Mouse (Mus musculus) liver, adult (tissue): ENCODE measurements around the gene Prc1.

Experiments
- GATA4 ChIP-seq: IDR thresholded peaks from 2 replicates; pipeline ENCODE4 v1.6.1; 2014; ENCODE audit warnings: mild to moderate bottlenecking, low read length; ENCODE audit not compliant: insufficient replicate concordance

Gene Prc1

DNA sequence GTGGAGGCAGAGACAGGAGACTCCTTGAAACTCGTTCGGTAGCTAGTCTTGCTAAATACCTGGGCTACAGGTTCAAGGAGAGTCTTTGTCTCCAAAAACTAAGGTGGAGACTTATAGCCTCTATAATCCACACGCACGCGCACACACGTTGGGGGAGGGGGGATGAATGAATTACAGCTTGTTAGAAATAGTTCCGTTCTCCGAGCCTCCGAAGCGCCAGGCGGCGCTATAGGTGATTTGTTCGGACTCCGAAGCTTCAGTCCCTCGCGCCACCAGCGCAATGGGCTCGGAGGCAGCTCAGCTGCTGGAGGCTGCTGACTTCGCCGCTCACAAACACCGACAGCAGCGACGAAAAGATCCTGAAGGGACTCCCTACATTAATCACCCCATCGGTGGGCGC is 48.6 kb downstream of the Prc1 start, which contains the start of gene Hddc3:
Gene Hddc3, plus strand, starts transcription at position 247 of the 400 bp plus-strand sequence.
- no peak for TF ChIP-seq GATA4

DNA sequence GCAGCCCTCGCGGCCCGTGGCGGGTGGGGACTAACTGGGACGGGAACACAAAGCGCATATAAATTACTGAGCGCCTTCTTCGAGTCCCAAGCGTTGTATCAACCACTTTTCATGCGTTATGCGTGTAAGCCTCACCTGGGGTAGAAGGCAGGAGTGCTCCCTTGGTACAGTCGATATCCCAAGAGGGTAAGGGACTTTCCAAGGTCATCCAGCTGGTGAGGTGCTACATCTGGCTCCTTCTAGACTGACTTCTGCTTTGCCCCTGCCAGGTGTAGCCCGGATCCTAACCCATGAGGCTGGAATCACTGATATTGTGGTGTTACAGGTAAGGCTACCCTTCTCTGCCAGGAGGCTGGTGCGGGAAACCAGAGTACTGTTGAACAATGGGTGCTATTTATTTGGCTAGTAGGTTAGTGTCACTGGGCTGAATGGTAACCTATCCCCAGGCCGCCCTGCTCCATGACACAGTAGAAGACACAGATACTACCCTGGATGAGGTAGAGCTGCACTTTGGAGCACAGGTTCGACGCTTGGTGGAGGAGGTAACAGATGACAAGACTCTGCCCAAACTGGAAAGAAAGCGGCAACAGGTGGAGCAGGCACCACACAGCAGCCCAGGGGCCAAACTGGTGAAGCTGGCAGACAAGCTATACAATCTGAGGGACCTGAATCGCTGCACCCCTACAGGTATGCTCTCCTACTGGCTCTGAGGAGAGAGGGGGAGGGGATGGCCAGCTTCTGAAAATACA is 49.2 kb downstream of the Prc1 start:
- no peak for TF ChIP-seq GATA4

DNA sequence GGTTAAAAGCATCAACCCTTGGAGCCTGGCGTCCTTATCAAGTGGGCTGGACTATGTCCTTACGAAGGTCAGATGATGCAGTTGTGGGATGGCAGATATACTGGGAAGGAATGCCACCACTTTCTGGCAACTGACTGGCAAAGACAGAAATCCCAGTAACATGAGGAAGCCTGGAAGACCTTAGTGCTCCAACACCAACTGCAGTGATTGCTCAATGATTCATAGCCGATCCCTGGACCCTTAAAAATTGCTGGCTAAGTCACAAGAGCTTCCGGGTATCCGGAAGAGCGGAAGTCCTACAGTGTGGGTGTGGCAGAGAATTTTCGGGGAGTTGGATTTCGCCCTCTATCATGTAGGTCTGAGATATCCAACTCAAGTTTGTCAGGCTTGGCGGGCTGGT is 51.9 kb downstream of the Prc1 start:
- no peak for TF ChIP-seq GATA4

DNA sequence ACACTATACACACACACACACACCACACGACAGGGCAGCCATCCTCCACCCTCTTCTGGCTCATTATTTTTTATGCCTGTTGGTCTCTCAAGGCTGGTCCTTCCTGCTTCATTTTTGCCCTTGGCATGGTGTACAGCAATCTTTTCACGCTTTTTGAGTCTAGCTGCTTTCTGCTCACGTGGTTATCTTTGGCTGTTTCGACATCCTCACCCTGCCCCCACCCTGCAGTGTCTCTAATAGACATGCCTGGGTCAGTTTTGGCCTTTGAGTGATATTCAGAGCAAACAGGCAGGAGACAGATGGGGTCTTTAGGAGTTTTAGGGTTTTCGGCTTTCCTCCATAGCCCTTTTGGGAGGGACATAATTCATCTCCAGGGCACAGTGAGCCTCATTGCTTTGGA is 52.6 kb downstream of the Prc1 start:
- TF ChIP-seq GATA4, result no peak

DNA sequence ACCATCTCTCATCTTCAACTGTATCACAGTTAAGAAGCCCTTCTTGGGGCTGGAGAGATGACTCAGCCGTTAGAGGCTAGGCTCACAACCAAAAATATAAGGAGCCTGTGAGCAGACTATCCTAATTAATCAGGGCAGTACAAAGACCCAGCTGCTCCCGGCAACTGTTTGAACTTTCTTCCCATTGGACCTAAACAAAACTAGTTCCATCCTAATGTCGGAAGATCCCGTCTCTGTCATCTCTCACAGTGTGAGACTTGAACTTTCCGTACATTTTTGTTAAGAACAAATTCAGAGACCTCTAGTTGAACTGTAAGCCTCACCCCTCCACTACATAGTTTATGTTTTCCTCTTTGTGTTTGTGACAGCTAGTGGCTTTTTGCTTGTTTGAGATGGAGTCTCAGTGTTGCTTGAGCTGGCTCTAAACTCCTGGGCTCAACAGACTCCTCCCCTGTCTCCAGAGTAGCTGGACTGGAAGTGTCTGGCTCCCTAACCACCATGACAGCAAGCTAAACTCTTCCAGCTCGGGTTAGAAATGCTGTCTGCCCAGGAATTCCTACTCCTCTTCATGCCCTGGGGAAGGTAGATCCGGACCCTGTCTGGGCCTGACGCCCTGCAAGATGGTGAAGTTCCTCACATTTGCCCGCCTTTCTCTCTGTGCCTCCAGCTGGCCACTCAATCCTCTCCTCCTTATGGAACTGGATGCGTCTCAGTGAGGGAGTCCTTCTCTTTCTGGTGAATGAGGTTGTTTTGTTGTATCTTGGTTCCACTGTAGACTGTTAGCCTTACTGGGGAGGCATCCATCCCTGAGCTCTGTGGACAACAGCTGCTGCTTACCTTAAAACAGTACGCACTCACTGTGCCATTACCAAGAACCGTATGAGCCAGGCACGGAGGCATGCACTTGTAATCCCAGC is 53.7 kb downstream of the Prc1 start:
- TF ChIP-seq GATA4, result no peak

DNA sequence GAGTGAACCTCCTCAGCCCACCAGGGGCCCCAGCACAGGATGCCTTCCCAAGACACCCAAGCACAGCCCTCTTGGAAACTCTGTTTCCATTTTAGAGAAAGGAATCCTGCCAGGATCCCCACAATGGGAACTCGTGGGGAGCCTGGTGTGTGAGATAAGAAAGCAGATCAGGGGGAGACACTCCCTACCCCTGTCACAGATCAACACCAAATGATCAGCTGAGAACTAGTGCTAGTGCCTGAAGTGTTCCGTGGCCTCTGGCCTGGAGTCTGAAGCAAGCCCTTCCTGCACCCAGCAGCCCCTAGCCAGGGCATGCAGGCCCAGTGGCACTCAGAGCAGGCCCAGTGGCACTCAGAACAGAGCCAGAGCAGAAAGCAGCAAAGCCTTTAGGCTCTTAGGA is 56.6 kb downstream of the Prc1 start:
- no peak for TF ChIP-seq GATA4

DNA sequence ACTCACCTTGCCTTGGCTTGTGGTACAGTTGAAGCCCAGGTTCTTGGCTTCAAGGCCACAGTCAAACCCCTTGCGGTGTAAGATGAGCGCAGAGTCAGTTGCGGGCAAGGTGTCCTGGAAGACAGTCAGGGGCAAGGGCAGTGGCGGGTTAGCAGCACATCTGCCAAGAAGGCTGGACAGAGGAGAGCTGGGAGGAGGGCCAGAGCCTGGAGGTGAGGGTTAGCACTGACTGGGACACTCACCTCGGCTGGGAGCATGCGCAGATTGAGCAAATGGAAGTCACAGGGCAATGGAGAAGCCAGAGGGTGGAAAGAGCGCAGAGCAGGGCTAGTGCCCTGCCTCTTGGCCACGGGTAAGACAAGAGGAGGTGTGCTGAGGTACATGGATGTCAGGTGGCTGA is 58.7 kb downstream of the Prc1 start:
- no peak for TF ChIP-seq GATA4

DNA sequence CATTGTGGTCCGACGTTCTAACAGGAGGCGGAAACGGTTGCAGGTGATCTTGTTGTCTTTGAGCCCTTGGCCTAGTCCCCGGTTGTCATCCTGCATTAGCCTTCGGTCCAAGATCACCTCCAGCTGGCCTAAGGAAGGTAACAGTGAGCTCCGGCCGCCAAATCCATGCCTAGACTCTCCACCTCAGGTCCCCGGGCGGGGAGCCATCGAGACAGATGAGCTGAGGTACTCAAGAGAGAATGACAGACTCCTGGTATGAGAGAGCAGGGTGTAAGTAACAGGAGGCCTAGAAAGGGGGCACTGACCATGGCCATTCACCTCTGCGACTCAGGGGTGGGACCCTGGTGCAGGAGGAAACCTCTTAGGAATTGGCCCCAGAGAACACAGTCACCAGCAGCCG is 62.1 kb downstream of the Prc1 start:
- no peak for TF ChIP-seq GATA4

DNA sequence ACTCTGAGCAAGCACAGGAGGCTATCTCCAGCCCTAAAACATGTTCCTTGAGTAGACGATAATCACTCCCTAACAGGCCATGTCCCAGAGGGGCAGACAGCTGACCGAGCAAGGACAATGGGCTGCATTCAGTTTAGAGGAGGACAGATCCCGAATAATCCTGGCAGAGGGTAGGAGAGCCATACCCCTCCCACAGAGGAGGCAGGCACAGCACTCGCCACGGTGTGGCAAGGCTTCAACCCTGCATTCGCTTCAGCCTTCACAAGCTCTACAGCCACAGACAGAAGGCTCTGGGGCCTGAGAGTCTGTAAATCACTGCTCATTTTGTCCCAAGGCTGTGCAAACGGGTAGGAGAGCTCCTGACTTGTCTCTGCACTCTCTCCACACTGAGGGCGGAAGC is 62.9 kb downstream of the Prc1 start:
- TF ChIP-seq GATA4, result no peak

DNA sequence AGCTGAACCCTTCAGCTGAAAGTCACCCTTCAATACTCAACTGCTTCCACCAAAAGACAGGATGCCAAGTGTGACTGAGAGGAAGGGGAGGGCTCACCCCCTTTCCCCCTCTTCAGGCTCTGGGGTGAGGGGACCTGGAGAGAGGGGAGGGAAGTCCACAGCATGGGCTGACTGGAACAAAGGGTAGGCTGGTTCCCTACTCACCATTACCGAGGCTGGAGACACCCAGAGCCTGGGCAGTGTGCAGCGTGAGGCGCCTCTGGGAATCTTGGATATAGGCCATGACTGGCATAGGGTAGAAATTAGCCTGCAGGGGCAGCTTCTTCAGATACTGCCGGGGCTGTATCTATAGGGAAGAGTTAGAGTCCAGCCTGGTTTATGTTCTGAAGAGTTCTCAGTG is 63.8 kb downstream of the Prc1 start:
- no peak for TF ChIP-seq GATA4

DNA sequence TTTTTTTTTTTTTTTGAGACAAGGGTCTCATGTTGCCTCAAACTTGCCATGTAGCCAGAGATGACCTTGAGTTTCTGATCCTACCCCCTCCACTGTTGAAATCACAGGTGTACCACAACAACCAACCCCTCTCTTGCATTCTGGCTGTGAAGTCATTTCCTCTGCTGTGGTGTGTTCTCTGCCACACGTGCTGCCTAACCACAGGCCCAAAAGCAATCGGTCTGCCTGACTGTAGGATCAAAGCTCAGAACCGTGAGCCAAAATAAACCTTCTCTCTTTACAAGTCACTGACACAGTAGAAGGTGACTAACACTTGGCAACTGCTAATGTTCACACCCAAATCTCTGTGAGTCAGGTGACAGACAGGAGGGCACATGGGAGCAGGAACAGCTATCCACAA is 66.2 kb downstream of the Prc1 start:
- no peak for TF ChIP-seq GATA4

DNA sequence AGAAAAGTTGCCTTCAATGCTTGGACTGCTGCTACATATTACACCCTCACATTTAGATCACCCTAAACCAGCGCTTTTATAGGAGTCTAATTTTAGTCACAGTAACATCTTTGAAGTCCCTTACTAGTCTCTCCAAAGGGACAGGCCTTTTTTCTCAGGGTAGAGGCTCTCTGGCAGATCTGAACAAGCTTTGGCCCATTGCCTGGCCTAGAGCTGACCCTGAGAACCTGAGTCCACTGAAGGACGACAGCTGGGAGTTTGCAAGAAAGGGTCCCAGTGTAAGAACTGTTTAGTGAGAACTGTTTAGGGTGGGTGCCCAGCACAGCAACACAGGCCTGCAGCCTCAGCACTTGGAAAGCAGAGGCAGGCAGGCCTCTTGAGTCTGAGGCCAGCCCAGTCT is 71.5 kb downstream of the Prc1 start:
- no peak for TF ChIP-seq GATA4
